Mouse (Mus musculus): ENCODE measurements around the gene Tuba4a.

- TF ChIP-seq FLI1 (IDR thresholded peaks at IDR 0.05; ENCODE audit: low read length) (no peak), GATA1 (IDR thresholded peaks at IDR 0.05; ENCODE audit: borderline replicate concordance, low read length) (no peak)
These were observed 37.5 kb downstream of the Tuba4a start for GRCm38 (mm10) chr1:75182160-75182559.
